Mouse (Mus musculus) ES-E14 (cell line): ENCODE measurements around the gene Cpne6.

Experiments used
- CHD2 ChIP-seq: IDR thresholded peaks from 2 replicates; pipeline ENCODE4 v1.6.1; 2014; ENCODE audit warnings: mild to moderate bottlenecking, low read depth, low read length, inconsistent platforms
- HCFC1 ChIP-seq: IDR thresholded peaks from 2 replicates; pipeline ENCODE4 v1.6.1; 2012; ENCODE audit warnings: low read length, inconsistent platforms, borderline replicate concordance; ENCODE audit not compliant: insufficient read depth
- MAFK ChIP-seq: IDR thresholded peaks from 2 replicates; pipeline ENCODE4 v1.6.1; 2014; ENCODE audit warnings: mild to moderate bottlenecking, low read depth, low read length, inconsistent platforms; ENCODE audit not compliant: insufficient read depth
- ZC3H11A ChIP-seq: IDR thresholded peaks from 2 replicates; pipeline ENCODE4 v1.6.1; 2012; ENCODE audit warnings: low read depth, mild to moderate bottlenecking, inconsistent platforms, low read length, borderline replicate concordance
- ZNF384 ChIP-seq: IDR thresholded peaks from 2 replicates; pipeline ENCODE4 v1.6.1; 2012; ENCODE audit warnings: low read depth, low read length, inconsistent platforms

GRCm38 (mm10) chr14:55509540-55509939 lies 705 bp upstream of the Cpne6 start:
- TF ChIP-seq HCFC1 (no peak), ZNF384 (no peak), MAFK (no peak), CHD2 (no peak), ZC3H11A (no peak)
